Mouse (Mus musculus): ENCODE measurements at regions not wholly inside any gene's neighbourhood (a gene's known extent, or its start where the extent isn't known, plus 50 kb on each side); places are given as distances from the start of the nearest gene placed in this dataset.

DNA sequence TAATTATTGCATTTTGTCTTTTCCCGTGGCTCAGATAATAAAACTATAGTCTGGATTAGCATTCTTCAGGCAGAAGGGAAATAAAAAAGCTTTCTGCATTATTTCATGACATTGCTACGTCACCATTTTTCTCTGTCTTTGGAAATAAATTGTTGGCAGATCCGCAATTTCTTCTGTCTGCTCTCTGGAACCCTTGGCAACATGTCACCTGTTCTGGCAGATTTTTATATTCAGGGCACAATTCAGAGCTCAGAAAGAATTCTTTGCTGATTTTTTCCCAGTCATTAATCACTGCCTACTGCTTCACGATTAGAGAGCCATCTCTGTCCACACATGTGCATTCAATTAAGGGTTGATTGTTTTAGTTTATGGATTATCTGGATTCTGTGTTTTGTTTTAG lies 460.5 kb downstream of the Cdh8 start:
- Histone ChIP-seq H3K4me1 (ENCODE audit: control insufficient read depth, insufficient read depth, low read length) (no peaks in the 10 kb centered on the region), H3K36me3 (ENCODE audit: control insufficient read depth, insufficient read depth, low read length) (no peaks in the 10 kb centered on the region), H3K27ac (replicated peaks; ENCODE audit: low read depth, low read length) (no peak overlapping the region), H3K9ac (ENCODE audit: low read depth, low read length, severe bottlenecking) (no peak overlapping the region), H3K4me3 (replicated peaks; ENCODE audit: low read length) (no peak overlapping the region), H3K9me3 (ENCODE audit: control insufficient read depth, low read length) (no peaks in the 10 kb centered on the region), H3K4me2 (replicated peaks; ENCODE audit: low read depth, low read length, severe bottlenecking) (no peak overlapping the region), H3K27me3 (ENCODE audit: control insufficient read depth, insufficient read depth, low read length) (no peaks in the 10 kb centered on the region)
- TF ChIP-seq POLR2A (IDR thresholded peaks at IDR 0.05; ENCODE audit: borderline replicate concordance, extremely low read depth, insufficient read depth, insufficient read length) = no peak
- 53% methylated on average over 4 of the region's 4 CpGs for WGBS
- no peak for DNase-seq (ENCODE audit: low spot score)
- ATAC-seq (ENCODE audit: low FRiP score, low read depth) = no peak

DNA sequence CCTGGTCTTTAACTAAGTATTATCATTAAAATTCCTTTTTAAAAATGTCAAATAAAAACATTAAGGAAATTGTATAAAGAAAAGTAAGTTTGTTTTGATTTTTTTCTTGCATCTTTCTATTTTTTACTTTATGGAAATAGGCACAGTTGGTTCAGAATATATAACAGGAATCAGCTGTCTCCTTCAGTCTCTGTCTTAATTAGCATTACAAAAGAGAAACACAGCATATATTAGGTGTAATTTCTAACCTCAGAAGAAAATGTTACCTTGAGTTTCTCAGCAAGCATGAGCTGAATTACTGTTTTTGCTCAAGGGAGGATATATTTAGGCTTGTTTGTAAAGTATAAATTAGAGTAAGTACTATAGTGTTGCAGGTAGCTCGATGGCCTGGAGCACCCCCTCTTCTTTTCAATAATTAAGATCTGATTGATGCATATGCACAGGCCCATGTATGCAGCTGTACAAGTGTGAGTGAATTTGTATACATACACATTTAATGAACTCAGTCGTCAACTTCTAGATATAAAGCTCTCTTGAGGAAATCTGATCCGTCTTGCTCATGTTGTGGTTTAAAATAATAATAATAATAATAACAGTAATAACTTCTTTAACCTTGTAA lies 503.0 kb downstream of the Cdh8 start:
- Histone ChIP-seq H3K4me1 (ENCODE audit: control insufficient read depth, insufficient read depth, low read length) (no peaks in the 10 kb centered on the region), H3K4me3 (replicated peaks; ENCODE audit: low read length) (no peak overlapping the region), H3K36me3 (ENCODE audit: control insufficient read depth, insufficient read depth, low read length) (no peaks in the 10 kb centered on the region), H3K9ac (ENCODE audit: low read depth, low read length, severe bottlenecking) (no peak overlapping the region), H3K27me3 (ENCODE audit: control insufficient read depth, insufficient read depth, low read length) (no peaks in the 10 kb centered on the region), H3K9me3 (ENCODE audit: control insufficient read depth, low read length) (no peaks in the 10 kb centered on the region), H3K4me2 (replicated peaks; ENCODE audit: low read depth, low read length, severe bottlenecking) (no peak overlapping the region), H3K27ac (replicated peaks; ENCODE audit: low read depth, low read length) (no peak overlapping the region)
- DNase-seq (ENCODE audit: low spot score) = no peak
- no peak for TF ChIP-seq POLR2A (IDR thresholded peaks at IDR 0.05; ENCODE audit: borderline replicate concordance, extremely low read depth, insufficient read depth, insufficient read length)
- 72% methylated on average over 3 of the region's 3 CpGs for WGBS
- ATAC-seq (ENCODE audit: low FRiP score, low read depth) = no peak

DNA sequence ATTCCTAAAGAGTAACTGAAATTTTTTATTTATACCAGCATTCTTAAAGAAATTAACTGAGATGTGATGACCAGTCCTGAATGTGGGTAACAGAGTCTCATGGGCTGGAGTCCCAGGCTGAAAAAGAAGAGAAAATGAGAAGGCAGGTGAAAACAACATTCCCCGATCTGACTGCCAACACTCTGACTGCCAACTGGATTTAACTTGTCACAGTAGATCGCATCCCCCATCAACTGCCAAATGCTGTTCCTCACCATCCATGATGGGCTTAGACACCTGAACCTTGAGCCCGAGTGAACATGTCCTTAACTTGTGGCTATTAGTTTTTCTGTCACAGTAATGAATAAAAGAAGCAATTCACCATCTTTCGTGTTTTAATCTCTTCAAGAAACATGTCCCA lies 522.9 kb downstream of the Cdh8 start:
- no peaks in the 10 kb centered on the region for H3K9me3 ChIP-seq (ENCODE audit: control insufficient read depth, low read length)
- H3K27me3 ChIP-seq (ENCODE audit: control insufficient read depth, insufficient read depth, low read length) = no peaks in the 10 kb centered on the region
- H3K4me3 ChIP-seq (replicated peaks; ENCODE audit: low read length) = no peak overlapping the region
- WGBS = 88% methylated on average over 4 of the region's 4 CpGs
- H3K4me1 ChIP-seq (ENCODE audit: control insufficient read depth, insufficient read depth, low read length) = no peaks in the 10 kb centered on the region
- TF ChIP-seq POLR2A (IDR thresholded peaks at IDR 0.05; ENCODE audit: borderline replicate concordance, extremely low read depth, insufficient read depth, insufficient read length) = no peak
- no peak overlapping the region for H3K9ac ChIP-seq (ENCODE audit: low read depth, low read length, severe bottlenecking)
- ATAC-seq (ENCODE audit: low FRiP score, low read depth) = no peak
- no peak for DNase-seq (ENCODE audit: low spot score)
- H3K36me3 ChIP-seq (ENCODE audit: control insufficient read depth, insufficient read depth, low read length) = no peaks in the 10 kb centered on the region
- H3K27ac ChIP-seq (replicated peaks; ENCODE audit: low read depth, low read length) = no peak overlapping the region
- H3K4me2 ChIP-seq (replicated peaks; ENCODE audit: low read depth, low read length, severe bottlenecking) = no peak overlapping the region

DNA sequence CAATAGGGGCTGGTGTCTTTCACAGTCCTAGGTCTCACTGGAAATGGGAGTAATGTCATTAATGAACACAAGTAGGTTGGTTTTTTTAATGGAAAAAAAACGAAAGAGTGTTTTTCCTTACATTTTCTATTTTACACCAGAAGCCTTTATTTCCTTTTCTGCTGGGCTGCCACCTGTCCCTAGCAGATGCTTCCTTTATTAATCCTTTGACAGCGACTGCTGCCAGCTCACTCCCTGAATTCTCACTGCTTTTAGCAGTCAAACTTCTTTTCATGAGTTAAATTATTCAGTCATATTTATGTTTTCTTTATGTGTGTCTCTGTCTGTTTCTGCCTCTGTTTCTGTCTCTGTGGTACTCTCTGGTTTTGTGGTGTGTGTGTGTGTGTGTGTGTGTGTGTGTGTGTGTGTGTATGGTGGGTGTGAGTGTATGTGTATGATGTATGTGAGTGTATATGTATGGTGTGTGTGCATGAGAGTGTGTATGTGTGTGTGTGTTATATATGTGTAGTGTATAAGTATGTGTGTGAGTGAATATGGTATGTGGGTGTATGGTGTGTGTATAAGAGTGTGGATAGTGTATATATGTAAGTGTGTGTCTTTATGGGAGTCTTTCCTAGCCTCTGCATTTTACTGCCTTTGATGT lies 554.5 kb downstream of the Cdh8 start:
- TF ChIP-seq POLR2A (IDR thresholded peaks at IDR 0.05; ENCODE audit: borderline replicate concordance, extremely low read depth, insufficient read depth, insufficient read length) = no peak
- Histone ChIP-seq H3K27ac (replicated peaks; ENCODE audit: low read depth, low read length) (no peak overlapping the region), H3K36me3 (ENCODE audit: control insufficient read depth, insufficient read depth, low read length) (no peaks in the 10 kb centered on the region), H3K4me2 (replicated peaks; ENCODE audit: low read depth, low read length, severe bottlenecking) (no peak overlapping the region), H3K27me3 (ENCODE audit: control insufficient read depth, insufficient read depth, low read length) (no peaks in the 10 kb centered on the region), H3K9ac (ENCODE audit: low read depth, low read length, severe bottlenecking) (no peak overlapping the region), H3K4me1 (ENCODE audit: control insufficient read depth, insufficient read depth, low read length) (no peaks in the 10 kb centered on the region), H3K9me3 (ENCODE audit: control insufficient read depth, low read length) (no peaks in the 10 kb centered on the region), H3K4me3 (replicated peaks; ENCODE audit: low read length) (no peak overlapping the region)
- WGBS = 62% methylated on average over 2 of the region's 2 CpGs
- ATAC-seq (ENCODE audit: low FRiP score, low read depth) = no peak
- DNase-seq (ENCODE audit: low spot score) = no peak

DNA sequence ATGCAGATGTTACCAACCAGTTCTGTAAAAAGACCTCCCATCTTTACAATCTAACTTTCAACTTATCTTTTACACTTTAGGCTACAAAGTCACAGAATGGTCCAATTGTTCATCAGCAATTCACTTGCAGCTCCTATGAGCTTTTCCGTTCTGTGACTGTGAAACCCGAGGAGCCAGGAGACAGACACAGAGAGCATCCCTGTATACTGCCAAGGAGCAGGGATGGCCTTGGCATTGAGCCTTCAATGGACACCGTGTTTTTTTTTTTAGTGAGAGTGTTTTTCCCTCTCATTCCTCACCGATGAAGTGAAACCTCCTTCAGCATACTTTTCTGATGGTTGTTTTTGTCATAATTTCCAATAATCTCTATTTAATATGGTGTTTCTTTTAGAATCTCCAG lies 555.1 kb downstream of the Cdh8 start:
- Histone ChIP-seq H3K36me3 (ENCODE audit: control insufficient read depth, insufficient read depth, low read length) (no peaks in the 10 kb centered on the region), H3K9me3 (ENCODE audit: control insufficient read depth, low read length) (no peaks in the 10 kb centered on the region), H3K27me3 (ENCODE audit: control insufficient read depth, insufficient read depth, low read length) (no peaks in the 10 kb centered on the region), H3K4me3 (replicated peaks; ENCODE audit: low read length) (no peak overlapping the region), H3K27ac (replicated peaks; ENCODE audit: low read depth, low read length) (no peak overlapping the region), H3K9ac (ENCODE audit: low read depth, low read length, severe bottlenecking) (no peak overlapping the region), H3K4me1 (ENCODE audit: control insufficient read depth, insufficient read depth, low read length) (no peaks in the 10 kb centered on the region), H3K4me2 (replicated peaks; ENCODE audit: low read depth, low read length, severe bottlenecking) (no peak overlapping the region)
- no peak for ATAC-seq (ENCODE audit: low FRiP score, low read depth)
- 74% methylated on average over 4 of the region's 4 CpGs for WGBS
- no peak for DNase-seq (ENCODE audit: low spot score)
- no peak for TF ChIP-seq POLR2A (IDR thresholded peaks at IDR 0.05; ENCODE audit: borderline replicate concordance, extremely low read depth, insufficient read depth, insufficient read length)
